Mouse (Mus musculus): ENCODE data around the gene Glis1.

Glis1 gene

DNA sequence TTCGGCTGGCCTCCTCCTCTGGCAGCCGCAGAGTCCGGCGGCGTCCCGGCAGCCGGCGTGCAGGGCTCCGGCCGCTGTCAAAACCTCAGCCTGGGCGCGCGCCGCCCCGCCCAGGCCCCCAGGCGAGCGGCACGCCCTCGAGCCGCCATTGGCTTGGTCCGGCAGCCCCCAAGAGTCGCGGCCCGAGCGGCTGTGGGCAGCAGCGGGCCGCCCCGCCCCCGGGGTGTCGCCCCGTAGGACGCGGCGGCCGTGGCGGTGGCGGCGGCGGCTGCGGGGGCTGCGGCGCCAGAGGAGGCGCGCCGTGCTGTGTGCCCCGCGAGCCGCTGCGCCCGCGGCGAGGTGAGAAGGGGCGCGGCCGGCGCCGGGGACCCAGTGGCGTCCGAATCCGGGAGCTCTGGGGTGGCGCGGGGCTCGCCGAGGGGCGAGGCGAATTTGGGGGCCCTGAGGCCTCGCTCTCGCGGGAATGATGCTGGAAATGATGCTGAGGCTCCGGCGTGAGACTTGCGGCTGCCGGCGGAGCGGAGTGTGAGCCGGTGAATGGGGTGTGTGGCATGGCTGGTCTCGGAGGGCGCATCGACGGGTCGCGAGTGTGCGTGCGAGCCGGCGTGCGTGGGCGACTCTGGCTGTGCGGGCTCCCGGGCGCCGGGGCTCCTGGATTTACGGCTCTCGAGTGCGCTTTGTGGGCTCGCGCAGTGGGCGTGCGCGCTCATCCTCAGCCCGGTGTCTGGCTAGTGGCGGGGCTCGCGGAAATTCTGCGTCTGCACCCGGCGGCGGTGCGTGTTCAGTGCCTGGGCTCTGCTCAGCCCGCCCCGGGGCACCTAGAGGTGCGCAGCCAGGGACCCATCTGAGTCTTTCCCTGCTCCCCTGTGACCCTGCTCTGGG lies at the start of gene Glis1:
Glis1 (plus strand) TSS at position 236 of the 882 bp plus-strand sequence.
- DNase-seq (ENCODE audit: low spot score in 2 of 2) = no peak

DNA sequence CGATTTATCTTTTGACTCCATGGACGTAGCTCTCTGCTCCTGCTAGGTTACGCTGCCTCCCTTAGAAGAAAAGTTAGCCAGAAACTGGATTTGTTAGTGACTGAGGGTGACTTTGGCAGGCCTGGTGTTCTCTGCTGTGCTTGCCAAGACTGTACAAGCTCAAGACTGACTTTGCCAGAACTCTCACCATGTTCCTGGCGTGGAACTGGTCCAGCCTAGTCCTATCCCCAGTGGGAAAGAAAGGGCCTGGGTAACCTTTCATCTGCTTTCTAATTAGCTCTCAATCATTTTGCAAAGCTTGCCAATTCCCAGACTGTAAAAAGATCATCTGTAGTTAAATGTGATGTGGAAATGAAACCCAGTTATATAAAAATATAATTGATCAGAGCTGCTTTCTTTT lies 47.4 kb upstream of the Glis1 start:
- DNase-seq (ENCODE audit: low spot score in 2 of 2) = no peak

DNA sequence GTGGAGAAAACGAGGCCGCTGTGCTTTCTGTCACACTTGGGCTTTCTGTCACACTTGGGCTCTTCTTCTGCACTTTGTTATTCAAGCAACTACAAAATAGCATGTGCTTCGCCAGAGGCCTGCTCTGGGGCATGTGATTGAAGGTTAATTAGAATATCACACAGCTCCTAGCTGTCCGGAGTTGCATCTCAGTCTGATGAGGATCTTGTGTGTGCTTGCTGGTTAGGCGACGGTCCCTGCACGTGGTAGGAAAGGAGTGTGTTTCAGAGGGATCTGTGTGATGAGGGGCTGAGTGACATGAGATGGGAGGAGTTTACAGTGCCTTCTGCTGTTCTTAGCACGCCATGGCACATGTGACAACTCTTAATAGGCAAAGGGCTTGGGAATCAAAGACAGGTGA lies 46.9 kb upstream of the Glis1 start:
- no peak for DNase-seq (ENCODE audit: low spot score in 2 of 2)

DNA sequence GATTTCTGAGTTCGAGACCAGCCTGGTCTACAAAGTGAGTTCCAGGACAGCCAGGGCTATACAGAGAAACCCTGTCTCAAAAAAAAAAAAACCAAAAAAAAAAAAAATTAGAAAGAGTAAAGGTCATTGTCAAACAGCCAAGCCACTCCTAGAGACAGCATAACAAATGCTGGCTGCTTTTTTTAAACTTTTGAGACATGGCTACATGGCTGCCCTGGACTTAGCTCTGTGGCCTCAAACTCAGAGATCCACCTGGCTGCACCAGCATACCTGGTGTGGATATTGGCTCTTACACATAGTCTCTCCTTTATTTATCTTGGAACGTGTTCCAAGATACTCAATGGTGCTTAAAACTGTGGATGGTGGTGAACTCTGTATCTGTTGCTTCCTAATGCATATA lies 46.1 kb upstream of the Glis1 start:
- no peak for DNase-seq (ENCODE audit: low spot score in 2 of 2)

DNA sequence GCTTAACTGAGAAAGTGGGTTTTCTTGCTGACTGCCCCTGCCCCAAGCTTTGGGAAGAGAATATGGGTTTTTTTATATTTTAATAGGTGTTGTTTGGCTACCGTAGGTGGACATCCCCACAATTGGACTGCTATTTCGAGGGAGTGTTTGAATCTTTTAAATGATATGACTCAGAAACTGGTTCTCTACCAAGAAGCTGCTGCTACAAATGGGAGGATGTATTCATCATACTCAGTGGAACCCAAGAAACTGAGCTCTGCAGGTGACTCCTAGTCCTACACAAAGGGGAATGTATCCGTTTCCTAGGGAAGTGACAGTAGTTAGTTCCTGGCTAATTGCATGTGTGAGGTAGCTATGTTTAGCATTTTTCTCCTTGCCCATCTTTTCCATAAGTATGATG lies 45.0 kb upstream of the Glis1 start:
- no peak for DNase-seq (ENCODE audit: low spot score in 2 of 2)

DNA sequence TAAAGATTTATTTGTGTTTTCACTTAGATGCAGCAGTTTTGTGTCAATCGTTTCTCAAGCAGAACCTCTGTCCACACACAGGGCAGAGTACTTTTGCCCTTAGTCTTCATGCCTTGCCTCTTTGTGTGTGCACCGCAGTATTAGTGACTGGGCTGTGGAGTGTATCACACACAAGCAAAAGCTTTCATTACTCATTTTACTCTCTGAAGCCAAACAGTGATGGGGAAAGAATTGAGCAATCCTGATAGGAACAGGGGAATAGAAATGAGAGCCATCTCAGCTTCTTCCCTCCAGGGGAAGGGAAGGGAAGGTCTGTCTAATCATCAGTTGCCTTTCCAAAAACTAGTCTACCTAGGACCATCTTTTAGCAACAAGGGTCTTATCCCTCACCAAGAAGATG lies 40.6 kb upstream of the Glis1 start:
- no peak for DNase-seq (ENCODE audit: low spot score in 2 of 2)

DNA sequence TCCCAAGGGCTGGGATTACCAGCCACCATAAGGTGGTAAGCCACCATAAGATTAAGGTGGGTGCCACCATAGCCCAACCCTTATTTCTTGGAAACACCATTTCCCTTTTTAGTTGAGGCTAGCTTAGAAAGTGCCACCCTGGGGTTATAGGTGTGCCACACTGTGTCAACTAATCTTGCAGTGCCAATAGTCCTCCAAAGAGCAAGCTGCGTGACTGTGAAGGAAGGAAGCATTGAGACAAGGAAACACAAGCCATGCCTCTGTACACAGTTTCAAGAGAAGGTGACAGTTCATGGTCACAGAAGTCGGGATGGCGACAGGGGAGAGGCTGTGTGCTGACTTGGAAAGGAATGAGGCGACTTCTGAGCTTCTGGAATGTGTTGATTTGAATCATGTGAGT lies 14.2 kb upstream of the Glis1 start:
- DNase-seq (ENCODE audit: low spot score in 2 of 2) = no peak

DNA sequence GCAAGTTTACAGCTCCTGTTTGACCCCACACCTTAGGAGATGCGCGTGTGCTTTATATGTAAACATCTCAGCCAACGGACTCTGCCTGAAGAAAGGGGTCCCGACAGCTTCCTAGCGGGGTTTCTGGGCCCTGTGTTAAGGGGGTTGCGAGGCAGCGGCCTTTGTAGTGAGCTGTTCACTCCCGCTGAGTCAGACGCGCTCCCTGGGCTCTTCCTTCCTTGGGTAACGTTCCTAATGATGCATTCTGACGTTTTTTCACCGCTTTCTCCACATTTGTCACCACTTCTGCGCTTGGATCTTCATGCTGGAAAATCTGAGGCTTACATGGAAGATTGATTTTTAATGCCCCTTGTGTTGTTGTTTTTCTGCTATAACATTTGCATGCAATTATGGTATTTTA lies 12.7 kb upstream of the Glis1 start:
- DNase-seq (ENCODE audit: low spot score in 2 of 2) = no peak

DNA sequence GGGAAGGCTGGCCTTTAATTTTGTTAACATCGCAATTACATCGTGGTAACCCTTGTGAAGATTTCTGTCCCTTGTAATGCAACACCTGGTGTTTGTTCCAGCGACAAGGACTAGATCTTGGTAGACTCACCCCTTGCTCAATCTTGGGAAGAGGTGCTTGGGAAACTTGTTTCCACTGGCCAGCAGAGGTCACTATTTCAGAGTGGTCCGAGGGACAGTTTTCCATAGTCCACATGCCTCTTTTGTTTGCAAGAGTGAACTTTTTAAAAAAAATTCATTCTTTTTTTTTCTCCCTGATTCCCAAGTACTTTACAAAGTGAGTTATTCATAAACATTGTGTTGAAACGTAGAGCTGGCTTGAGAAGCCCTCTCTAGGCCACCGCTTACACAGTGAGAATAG lies 12.2 kb upstream of the Glis1 start:
- no peak for DNase-seq (ENCODE audit: low spot score in 2 of 2)

DNA sequence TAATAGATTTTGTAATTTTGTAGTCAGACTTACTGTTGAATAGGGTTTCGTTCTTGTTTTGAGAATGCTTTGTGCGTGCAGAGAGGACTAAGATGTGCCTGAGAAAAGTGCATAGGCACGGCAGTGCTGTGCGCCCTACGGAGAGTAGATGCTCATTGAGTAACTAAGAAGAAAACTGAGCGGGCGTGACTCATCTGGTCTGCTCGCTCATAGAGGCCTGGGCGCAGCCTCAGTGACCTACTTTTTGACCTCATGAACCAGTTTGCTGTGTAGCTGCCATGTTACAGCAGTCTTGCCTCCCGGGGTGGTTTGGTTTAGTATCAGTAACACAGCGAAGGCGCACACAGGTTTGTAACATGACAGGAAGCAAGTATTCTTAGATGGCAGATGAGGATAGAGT lies 8.8 kb upstream of the Glis1 start:
- DNase-seq (ENCODE audit: low spot score in 2 of 2) = no peak

DNA sequence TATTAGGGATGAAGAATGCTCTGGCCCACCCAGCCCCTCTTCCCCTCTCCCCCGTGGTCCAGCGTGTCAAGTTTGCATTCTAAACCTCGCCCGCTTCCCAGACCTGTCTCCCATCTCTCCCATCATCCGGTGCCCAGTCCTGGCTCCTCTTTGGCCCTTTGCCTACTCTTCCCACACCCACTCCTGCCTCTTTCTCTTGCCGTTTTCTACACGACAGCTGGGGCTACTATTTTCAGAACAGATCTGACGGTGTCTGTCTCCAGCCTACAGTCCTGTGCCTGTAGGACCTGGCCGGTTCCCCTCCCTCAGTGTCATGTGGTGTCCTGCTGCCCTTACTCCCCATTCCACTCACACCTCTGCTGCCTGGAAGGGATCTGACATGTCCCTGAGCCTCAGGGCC lies 7.8 kb upstream of the Glis1 start:
- no peak for DNase-seq (ENCODE audit: low spot score in 2 of 2)

DNA sequence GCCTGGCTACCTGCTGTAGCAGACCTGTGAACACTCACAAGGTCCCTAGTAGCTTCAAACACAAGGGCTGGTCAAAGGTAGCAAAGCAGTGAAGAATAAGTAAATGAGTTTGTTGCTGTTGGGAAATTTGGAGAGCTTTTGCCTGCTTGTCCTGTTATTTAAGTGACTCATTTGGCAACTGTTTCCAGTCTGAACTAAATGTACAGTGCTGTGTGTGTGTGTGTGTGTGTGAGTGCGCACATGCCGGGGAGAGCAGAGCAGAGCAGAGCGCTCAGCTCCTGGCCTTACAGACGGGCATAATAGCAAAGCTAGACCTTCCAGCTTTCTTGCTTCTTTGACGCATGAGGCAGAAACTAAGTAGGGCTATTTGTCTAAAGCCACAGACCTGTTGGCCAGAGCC lies 1.7 kb upstream of the Glis1 start:
- DNase-seq (ENCODE audit: low spot score in 2 of 2) = no peak

DNA sequence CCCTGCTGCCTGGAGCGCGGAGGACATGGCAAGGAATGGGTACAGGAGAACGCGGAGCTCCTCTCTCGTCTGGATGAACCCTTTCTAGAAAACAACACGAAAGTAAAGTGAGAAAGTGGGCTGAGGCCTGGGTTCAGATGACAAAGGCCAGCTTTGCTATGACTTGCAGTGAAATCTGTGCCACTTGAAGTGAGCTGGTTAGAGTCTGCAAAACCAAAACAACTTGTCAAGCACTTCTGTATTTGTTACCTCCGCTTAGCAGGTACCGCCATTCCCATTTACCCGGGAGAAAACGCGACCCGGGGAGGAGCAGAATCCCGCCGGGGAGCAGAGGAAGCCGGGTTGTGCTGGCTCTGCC lies 414 bp upstream of the Glis1 start:
- DNase-seq (ENCODE audit: low spot score in 2 of 2) = no peak

DNA sequence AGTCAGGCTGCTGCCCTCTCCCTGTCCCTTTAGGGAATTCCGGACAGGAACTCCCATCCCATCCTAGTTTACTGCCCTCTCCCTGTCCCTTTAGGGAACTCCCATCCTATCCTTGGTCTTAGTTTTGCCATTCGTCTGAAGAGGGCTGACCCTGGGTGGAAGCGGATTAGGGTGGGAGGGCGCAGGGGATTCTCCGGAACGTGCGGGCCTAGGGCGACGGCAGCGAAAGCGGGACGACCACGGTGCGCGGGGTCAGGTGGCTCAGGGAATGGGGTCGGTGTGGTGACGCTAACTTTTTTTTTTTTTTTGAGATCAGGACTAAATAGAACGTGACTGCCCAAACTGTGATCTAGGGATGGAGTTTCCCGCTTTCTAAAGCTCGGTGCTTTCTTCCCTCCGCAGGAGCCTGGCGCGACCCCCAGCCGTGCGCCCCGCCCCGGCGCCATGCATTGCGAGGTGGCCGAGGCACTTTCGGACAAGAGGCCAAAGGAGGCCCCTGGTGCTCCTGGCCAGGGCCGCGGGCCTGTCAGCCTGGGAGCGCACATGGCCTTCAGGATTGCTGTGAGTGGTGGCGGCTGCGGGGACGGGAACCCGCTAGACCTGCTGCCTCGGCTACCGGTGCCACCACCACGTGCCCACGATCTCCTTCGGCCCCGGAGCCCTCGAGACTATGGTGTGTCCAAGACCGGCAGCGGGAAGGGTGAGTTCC lies 1.0 kb downstream of the Glis1 start:
- DNase-seq (ENCODE audit: low spot score in 2 of 2) = no peak

DNA sequence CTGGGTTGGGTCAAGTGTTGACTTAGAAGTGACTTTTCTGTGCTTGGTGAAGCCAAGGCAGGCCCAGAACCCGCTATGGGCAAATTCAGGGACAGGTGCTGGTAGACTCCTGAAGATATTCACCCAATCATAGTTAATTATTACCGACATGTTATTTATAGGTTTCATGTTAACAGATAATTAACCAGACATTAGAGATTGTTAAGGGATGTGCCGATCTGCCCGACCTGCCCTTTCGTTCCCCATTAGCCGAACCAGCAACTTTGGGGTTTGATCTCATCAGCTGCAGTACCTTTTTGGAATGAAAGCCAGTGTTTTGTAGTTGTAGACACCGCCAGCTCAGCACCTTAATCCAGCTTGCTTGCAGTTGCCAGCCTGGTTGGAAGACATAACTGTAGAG lies 2.1 kb downstream of the Glis1 start:
- DNase-seq (ENCODE audit: low spot score in 2 of 2) = no peak

DNA sequence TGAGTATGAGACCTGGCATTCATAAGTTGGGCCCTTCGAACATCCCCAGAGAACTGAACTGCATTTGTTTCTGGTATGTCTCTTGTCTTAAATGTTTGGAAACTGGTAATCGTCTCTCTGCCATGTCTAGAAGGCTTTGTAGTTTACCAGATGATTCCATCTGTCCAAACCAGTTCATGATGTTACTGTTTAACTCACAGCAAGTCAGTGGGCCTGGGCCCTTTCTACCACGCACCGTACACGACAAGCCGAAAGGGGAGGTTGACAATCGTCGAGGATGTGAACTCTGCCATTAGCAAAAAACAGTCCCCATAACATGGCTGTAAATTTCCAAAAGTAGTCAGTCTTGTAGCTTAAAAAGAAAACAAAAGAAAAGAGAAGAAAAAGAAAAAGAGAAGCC lies 4.3 kb downstream of the Glis1 start:
- DNase-seq (ENCODE audit: low spot score in 2 of 2) = no peak

DNA sequence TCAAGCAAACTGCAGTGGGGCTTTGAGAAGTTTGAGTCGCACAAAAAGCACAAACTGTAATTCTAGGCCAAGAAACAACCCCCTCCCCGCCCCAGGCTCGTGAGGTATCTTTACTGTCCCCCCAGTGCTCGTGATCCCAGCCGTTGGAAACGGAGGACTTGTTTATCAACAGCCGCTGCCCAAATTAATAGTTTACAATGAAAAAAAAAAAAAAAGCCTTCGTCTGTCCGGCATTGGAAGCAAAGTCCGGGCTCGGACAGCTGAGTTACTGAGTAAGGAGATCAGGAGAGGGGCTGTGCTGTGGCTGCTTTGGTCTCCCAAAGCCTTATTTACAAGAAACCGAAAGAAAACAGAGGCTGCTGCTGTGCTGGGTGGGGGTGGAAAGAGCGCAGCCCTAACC lies 5.9 kb downstream of the Glis1 start:
- DNase-seq (ENCODE audit: low spot score in 2 of 2) = no peak

DNA sequence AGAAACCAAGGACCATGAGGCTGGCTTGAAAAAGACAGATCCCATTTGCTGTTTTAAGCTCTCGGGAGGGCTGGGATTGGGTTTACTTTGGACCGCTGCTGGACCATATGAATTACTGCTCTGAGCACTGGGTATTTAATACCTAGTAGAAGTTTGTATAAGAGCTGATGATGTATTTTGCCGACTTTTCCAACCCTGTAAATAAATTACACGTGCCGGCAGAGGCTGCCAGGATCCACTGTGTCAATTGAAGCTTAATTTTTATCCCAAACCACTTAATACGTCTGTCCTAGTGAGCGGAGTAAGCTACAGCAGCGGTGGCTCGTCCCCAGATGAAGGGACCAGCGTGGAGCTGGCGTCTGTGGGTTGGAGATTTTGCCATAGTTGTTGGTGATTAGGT lies 7.9 kb downstream of the Glis1 start:
- no peak for DNase-seq (ENCODE audit: low spot score in 2 of 2)

DNA sequence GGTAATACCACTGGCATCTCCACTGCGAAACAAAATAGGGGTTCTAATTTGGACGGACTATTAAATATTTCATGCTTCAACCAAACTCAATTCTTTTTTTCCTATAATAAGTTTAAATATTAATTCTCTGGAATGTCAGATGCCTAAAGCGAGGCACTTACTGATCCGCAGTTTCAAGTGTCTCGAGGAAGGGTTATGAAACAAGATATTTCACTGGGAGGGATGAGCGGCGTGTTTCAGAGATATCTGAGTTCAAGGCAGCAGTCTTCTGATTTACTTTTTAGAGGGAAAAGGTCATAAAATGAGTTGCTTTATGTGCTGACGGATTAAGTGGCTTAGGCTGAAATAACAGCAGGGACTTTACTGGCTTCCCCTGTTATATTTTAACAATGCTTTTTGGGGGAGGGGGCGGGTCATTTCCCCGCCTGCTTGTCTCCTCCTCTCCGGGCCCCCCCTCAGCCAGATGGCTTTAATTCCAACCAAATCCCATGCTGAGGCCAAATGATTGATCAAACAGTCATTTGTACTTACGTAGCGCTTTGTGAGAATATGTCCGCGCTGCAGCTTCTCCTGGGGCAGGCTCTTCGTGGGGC lies 8.6 kb downstream of the Glis1 start:
- no peak for DNase-seq (ENCODE audit: low spot score in 2 of 2)

DNA sequence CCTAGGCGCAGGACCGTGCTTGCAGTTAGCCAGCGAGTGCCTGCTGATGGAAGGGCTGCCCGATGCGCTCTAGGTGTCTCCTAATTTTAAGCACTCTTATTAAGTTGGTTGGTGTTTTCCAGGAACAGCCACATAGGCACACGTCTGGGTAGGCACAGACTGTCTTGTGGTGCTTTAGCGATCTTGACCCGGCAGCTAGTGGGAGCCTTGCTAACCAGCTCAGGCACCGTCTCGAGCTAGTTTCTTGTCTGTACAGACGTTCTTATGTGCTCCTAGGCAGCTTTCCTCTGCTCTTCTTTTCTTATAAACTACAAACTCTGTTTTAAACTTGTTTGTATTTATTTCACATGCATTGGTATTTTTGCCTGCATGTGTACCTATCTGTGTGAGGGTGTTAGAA lies 9.2 kb downstream of the Glis1 start:
- DNase-seq (ENCODE audit: low spot score in 2 of 2) = no peak

DNA sequence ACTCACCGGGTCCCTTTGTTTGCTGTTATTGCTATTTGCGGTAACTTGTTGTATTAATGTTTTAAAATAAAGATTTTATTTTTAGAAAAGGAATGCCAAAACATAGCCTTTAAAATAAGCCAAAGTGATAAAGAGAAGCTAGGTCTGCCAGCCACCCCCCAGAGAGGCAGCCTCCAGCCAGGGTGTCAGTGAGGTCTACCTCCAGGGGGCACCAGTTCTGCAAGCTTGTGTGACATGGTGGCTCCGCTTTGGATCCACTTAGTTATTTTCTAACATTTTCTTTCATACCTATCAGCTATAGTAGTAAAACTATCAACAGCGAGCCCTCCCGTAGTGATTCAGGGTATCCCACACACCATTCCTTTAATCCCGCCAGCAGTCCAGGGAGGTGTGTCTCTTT lies 14.1 kb downstream of the Glis1 start:
- no peak for DNase-seq (ENCODE audit: low spot score in 2 of 2)

DNA sequence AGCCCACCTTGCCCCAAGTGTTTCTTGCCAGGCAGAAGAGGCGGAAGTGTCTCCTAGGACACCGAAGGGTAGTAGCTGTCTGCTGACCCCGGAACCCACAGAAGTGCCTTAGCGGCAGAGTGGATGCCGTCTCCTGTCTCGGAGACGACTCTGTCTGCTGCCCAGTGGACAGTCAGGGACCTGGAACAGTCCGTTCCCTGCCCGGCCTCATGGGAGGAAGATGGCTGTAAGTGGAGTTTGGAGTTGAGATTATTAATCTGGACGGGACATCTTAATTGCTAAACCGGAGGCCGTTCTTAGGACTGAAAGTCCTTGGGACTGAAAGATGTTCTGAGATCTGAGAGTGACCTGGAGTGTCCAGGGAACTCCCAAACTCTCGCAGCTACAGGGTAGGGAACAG lies 15.1 kb downstream of the Glis1 start:
- no peak for DNase-seq (ENCODE audit: low spot score in 2 of 2)

Measured in spleen, postnatal 14 days (tissue).